Mouse (Mus musculus) E14TG2a.4 (cell line): ENCODE measurements around the gene Dcaf15.

Experiments
- H3K27me3 ChIP-seq: 2 replicates; pipeline ENCODE4 v1.6.1; 2014; ENCODE audit warnings: low read length, control low read depth; ENCODE audit not compliant: insufficient read depth
- H3K36me3 ChIP-seq: 2 replicates; pipeline ENCODE4 v1.6.1; 2014; ENCODE audit warnings: low read length, control low read depth; ENCODE audit not compliant: insufficient read depth
- H3K4me1 ChIP-seq: replicated peaks from 2 replicates; pipeline ENCODE4 v1.6.1; 2014; ENCODE audit warnings: low read depth, low read length, control low read depth
- H3K4me3 ChIP-seq: replicated peaks from 2 replicates; pipeline ENCODE4 v1.5.1; 2014; ENCODE audit warnings: mild to moderate bottlenecking, low read length
- H3K9me3 ChIP-seq: 2 replicates; pipeline ENCODE4 v1.6.1; 2014; ENCODE audit warnings: low read length, control low read depth
- CTCF ChIP-seq: conservative IDR thresholded peaks from 2 replicates; pipeline ENCODE4 v1.5.1; 2014; ENCODE audit warnings: low read length
- NANOG ChIP-seq: IDR thresholded peaks from 2 replicates; pipeline ENCODE4 v1.6.1; 2014; ENCODE audit warnings: borderline replicate concordance, low read length, mixed read lengths
- POU5F1 ChIP-seq: IDR thresholded peaks from 2 replicates; pipeline ENCODE4 v1.6.1; 2014; ENCODE audit warnings: low read length, borderline replicate concordance

Gene Dcaf15

GRCm38 (mm10) chr8:84073230-84073976, 31.2 kb downstream of the Dcaf15 start:
- Histone ChIP-seq H3K27me3 (no peaks in the 10 kb centered on the region), H3K4me1 (peaks cover 73% of the 10 kb centered on the region), H3K36me3 (peaks cover 41% of the 10 kb centered on the region), H3K4me3 (no peak overlapping the region), H3K9me3 (no peaks in the 10 kb centered on the region)
- no peak for TF ChIP-seq NANOG
- no peak for TF ChIP-seq CTCF
- no peak for TF ChIP-seq POU5F1

DNA sequence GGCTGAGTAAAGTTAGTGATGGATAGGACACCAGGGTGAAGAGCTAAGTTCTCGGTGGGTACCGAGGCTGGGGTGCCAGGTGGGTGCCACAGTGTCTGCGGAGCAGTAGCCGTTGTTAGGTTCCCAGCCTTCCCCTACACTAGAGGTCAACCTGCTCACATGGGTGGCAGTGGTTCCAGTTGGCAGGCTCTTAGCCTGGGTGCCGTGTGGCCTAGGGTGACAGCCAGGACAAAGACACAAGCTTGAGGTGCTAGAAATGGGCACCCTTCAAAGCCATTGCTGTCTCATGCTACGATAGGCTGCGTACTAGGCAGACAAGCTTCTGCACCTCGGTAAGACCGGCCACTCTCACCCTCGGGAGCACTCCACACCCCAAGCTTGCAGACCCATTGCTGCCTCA, 32.2 kb downstream of the Dcaf15 start:
- Histone ChIP-seq H3K9me3 (no peaks in the 10 kb centered on the region), H3K4me1 (peaks cover 83% of the 10 kb centered on the region), H3K4me3 (no peak overlapping the region), H3K27me3 (no peaks in the 10 kb centered on the region), H3K36me3 (peaks cover 36% of the 10 kb centered on the region)
- no peak for TF ChIP-seq POU5F1
- TF ChIP-seq NANOG = no peak
- no peak for TF ChIP-seq CTCF

- TF ChIP-seq CTCF = no peak
- no peak for TF ChIP-seq NANOG
- no peak for TF ChIP-seq POU5F1
- peaks cover 82% of the 10 kb centered on the region for H3K4me1 ChIP-seq
- peaks cover 32% of the 10 kb centered on the region for H3K36me3 ChIP-seq
- no peaks in the 10 kb centered on the region for H3K27me3 ChIP-seq
- H3K9me3 ChIP-seq = no peaks in the 10 kb centered on the region
- no peak overlapping the region for H3K4me3 ChIP-seq
Observed at GRCm38 (mm10) chr8:84071921-84072320, 32.6 kb downstream of the Dcaf15 start.

DNA sequence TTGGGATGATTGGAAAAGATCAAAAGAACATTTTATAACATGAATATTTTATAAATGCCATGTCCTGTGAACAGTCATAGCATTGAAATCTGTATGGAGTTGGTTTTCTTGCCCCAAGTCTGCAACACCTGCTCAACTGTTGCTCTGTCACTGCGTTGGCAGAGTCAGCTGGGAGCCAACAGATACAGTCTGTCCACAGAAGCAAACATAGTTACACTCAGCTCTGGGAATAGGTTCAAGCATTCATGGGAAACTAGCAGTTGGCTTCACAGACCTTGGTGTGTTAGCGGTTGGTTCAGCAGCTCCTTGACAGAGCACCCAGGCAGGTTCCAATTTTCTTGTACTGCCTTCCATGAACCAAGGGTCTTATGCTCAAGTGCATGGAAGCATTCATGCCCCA, 33.9 kb downstream of the Dcaf15 start:
- peaks cover 20% of the 10 kb centered on the region for H3K36me3 ChIP-seq
- no peaks in the 10 kb centered on the region for H3K9me3 ChIP-seq
- H3K4me1 ChIP-seq = peaks cover 74% of the 10 kb centered on the region
- H3K4me3 ChIP-seq = no peak overlapping the region
- TF ChIP-seq NANOG = no peak
- no peak for TF ChIP-seq CTCF
- TF ChIP-seq POU5F1 = no peak
- no peaks in the 10 kb centered on the region for H3K27me3 ChIP-seq

DNA sequence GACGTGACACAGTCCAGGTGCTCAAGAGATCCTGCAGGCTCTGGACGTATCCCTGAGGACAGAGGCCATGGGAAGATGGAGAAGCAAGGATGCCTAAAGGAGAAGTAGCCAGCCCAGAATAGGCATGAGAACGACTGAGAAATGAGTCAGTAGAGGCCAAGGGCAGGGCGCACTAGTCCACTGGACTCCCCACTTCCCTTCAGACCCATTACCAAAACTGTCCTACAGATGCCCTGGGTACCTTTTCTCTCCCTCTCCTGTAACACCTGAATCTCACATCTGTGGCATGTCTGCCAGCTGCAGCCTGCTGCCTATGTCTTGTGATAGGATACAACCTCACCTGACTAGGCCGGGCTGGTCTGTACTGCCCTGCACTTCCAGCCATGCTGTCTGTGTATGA, 34.3 kb downstream of the Dcaf15 start:
- H3K36me3 ChIP-seq = peaks cover 17% of the 10 kb centered on the region
- H3K4me1 ChIP-seq = peaks cover 73% of the 10 kb centered on the region
- no peaks in the 10 kb centered on the region for H3K27me3 ChIP-seq
- no peak for TF ChIP-seq POU5F1
- no peak for TF ChIP-seq CTCF
- TF ChIP-seq NANOG = no peak
- no peaks in the 10 kb centered on the region for H3K9me3 ChIP-seq
- no peak overlapping the region for H3K4me3 ChIP-seq

DNA sequence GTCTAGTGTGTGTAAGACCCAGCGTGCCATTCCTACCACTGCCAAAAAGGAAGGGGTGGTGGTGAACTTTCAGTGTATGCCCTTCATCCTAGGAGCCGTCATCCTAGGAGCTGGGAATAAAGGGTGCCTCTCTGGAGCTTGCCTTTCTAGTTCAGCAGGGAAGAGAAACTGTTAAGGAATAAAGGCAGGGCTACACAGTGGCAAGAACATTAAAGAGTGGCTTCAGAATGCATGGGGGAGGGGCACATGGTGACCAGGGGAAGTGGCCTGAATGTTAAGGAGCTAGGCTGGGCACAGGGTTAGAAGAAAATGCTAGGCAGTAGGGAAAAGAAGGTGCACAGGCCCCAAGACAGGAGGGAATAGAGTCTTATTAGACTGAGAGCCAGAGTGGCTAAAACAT, 34.8 kb downstream of the Dcaf15 start:
- peaks cover 72% of the 10 kb centered on the region for H3K4me1 ChIP-seq
- no peaks in the 10 kb centered on the region for H3K27me3 ChIP-seq
- H3K4me3 ChIP-seq = no peak overlapping the region
- peaks cover 12% of the 10 kb centered on the region for H3K36me3 ChIP-seq
- H3K9me3 ChIP-seq = no peaks in the 10 kb centered on the region
- TF ChIP-seq POU5F1 (no peak), NANOG (no peak), CTCF (no peak)

DNA sequence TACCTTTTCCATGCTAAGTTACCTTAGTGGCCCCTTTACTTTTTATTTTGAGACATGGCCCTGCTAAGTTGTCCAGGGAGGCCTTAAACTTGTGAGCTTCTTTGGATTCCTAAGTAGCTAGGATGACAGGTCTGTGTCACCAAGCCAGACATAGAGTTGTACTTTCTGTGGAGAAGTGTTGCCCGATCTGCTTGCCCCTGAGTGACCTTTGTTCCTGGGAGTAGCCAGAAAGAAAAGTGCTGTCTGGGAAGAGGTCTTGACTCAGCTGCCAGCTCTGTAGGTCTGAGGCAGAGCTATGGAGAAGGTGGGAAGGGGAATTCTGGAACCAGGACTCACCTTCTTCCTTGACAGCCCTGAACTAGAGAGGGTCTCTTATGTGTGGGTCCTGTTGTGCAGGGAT, 35.4 kb downstream of the Dcaf15 start:
- Histone ChIP-seq H3K4me1 (peaks cover 69% of the 10 kb centered on the region), H3K27me3 (no peaks in the 10 kb centered on the region), H3K9me3 (no peaks in the 10 kb centered on the region), H3K36me3 (peaks cover 8% of the 10 kb centered on the region), H3K4me3 (no peak overlapping the region)
- no peak for TF ChIP-seq POU5F1

- Histone ChIP-seq H3K27me3 (no peaks in the 10 kb centered on the region), H3K4me1 (peaks cover 69% of the 10 kb centered on the region), H3K9me3 (no peaks in the 10 kb centered on the region), H3K4me3 (no peak overlapping the region), H3K36me3 (peaks cover 5% of the 10 kb centered on the region)
- TF ChIP-seq CTCF = no peak
- TF ChIP-seq NANOG = no peak
- no peak for TF ChIP-seq POU5F1
Observed at GRCm38 (mm10) chr8:84068316-84069035, 36.1 kb downstream of the Dcaf15 start.
